Mouse (Mus musculus) cerebellum, adult 11-12 months (tissue): ENCODE results near the gene Nrp2.

Source experiments
- DNase-seq: peaks from one replicate; pipeline ENCODE4 v3.0.0; 2022

Nrp2 gene

DNA sequence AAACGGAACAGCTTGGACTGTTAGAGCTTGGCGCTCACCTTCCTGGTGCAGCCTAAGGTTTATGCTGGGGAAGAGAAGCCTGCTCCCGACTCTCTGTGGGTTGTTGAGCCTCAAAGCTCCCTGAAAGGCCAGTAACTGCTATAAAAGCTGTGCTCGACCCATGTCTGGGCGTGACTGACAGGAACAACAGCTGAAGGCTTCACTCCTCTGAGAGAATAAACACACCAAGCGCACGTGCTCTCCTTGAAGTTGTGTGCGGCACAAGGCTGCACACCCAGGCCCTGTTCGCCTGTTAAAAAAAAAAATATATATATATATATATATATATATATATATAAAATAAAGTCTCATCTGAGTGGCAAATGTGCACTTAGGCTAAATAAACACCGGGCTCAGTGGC lies 84.5 kb downstream of the Nrp2 start:
- DNase-seq: peak; percentile 2

DNA sequence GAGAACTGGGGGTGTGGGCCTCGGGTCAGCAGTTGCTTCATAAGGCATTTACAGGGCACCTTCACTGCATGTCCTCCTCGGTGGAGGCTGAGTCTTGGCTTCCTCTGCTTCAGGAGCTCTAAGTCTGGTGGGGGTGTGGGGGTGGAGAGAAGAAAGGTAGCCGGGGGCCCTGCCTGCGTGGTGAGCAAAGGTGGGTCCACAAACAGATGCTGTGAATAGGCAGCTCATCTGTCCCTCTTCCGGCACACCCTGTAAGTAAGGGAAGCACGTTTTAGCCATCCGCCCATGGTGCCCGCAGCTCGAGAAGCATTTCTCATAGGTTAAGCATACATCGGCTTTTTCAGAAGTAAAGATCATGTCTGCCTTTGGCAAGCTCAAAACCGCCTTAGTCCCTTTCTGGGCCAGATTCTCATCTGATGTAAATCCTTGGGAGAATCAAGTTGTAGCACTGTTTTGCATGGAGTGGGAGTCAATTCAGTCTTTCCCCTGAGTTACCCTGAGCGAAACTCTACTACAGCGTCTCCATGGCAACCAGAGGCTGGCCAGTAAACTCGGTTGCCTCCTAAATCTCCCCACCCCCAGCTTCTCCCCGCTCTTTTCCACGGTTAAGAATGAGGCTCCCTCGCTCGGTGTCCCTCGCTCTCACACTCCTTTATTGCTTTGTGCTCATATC lies 91.3 kb downstream of the Nrp2 start:
- DNase-seq: no peak

DNA sequence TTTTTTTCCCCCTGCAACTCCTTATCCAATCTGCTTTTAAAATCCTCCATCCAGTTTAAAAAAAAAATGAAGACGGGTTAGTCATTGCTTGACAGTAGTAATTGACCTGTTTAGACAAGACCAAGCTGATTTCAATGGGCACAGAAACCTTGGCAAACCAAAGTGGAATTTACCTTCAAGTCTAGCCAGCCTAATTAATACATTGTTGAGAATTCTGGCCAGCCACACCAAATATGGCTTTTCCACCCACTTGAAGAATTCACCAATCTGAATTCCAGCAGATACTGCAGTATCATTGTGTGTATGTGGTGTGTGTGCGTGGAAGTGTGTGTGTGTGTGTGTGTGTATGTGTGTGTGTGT lies 91.8 kb downstream of the Nrp2 start:
- no peak for DNase-seq

DNA sequence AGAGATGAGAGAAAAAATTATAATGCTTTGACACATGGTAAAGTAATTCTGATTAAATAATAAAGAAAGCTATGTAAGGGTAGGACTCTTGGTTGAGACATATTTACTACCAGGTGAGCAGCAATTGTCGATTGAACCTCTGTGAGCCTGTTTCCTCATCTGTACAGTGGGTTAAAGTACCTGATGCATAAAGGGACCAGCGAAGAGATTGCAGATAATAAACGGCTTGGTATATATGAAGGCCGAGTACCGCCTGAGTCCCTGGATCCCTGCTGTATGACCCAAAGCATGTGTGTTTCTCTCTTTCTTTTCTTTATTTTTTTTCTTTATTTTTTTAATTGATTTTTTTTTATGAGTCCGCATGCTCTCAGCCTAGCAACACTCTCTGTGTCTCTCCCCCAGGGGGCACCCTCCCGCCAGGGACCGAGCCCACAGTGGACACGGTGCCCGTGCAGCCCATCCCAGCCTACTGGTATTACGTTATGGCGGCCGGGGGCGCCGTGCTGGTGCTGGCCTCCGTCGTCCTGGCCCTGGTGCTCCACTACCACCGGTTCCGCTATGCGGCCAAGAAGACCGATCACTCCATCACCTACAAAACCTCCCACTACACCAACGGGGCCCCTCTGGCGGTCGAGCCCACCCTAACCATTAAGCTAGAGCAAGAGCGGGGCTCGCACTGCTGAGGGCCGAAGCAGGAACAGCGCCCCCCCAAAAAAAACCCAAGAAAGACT lies 92.4 kb downstream of the Nrp2 start:
- peak; percentile 11 for DNase-seq

DNA sequence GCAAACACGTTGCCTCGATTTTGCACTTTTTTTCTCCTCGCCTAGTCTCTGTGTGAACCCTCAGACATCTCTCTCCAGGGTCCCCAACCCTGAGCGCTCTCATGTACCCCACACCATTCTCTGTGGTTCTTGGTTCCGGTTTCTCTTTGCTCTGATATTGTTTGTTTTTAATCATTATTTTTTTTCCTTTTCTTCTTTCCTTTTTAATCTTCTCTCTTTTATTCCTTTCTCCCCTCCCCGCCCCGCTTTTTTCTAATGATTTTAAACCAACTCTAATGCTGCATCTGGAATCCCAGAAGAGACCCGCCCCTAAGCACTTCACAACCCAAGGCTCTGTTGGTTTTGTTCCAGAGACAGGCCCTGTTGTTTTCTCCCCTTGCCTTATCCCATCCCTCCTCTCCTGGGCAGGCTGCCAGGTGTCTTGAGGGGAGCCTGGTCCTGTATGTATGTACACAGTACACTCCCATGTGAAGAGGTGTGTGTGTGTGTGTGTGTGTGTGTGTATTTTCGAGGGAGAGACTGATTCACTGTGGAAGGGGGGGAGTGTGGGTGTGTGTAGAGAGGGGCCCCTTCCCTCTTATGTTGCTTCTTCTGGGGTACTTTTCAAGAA lies 93.1 kb downstream of the Nrp2 start:
- DNase-seq: peak; percentile 2

DNA sequence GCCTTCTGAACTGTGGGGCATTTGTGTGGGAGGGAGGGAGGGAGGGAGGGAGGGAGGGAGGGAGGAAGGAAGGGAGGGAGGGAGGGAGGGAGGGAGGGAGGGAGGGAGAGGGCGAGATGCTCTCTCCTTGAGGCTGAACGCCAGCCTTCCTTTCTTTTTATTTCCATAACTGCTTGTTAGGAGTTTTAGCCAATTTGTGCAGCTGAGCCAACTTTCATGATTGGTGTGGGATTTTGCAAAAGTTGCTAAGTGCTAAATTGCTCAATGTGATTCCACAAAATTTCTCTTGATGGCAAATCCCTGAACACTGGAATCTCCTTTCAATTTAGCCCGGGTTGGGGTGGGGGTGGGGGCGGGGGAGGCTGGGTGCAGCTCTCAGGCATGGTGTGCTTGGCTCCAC lies 96.3 kb downstream of the Nrp2 start:
- no peak for DNase-seq

DNA sequence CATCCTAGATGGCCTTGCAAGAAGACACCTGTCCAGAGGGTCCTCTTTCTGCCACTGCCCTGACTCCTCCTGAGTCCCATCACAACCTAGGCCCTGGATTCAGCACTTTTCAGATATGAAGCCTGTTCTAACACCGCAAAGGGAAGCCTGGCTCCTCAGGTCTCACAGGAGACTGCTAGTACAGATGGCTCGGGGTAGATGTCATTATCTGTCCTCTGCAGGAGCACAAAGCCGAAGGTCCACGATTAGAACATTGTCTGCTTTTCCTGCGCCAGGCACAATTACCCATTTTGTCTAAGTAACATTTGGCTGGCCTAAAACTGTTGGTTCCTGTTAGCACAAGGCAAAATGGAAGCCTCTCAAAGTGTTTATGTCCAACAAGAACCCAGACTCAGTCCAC lies 97.3 kb downstream of the Nrp2 start:
- DNase-seq: peak; percentile 42

DNA sequence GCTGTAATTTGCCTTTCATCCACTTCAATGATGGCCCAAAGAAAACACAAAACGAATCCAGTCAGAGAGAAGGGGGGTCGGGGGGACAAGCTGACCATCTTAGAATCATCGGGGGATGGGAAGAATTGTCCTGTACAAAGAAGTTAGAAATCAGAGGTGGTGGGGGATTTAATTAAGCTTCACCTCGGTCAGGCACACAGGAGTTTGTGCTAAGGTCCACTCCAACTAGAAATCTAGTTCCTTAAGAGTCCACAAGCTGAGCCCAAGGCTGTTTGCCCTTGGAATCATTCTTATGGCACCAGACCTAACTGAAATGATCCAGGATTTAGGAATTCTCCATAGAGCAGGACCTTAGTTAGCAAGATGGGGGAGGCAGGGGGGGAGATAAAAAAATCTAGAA lies 98.3 kb downstream of the Nrp2 start:
- DNase-seq: no peak

DNA sequence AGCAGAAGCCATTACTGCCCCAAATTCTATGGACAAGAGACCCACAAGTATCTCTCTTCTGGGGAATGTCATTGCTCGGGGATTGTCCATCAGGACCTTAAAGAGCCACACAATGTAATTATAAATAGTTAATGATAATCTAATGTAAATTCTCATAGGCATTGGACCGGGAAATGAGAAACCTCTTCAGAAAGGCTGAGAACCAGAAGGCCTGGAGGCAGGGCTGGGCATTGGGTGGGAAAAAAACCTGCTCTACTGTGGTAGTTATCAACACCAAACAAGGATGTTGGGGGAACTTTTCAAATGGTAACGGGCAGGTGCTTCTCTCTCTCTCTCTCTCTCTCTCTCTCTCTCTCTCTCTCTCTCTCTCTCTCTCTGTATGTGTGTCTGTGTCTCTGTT lies 98.8 kb downstream of the Nrp2 start:
- no peak for DNase-seq

DNA sequence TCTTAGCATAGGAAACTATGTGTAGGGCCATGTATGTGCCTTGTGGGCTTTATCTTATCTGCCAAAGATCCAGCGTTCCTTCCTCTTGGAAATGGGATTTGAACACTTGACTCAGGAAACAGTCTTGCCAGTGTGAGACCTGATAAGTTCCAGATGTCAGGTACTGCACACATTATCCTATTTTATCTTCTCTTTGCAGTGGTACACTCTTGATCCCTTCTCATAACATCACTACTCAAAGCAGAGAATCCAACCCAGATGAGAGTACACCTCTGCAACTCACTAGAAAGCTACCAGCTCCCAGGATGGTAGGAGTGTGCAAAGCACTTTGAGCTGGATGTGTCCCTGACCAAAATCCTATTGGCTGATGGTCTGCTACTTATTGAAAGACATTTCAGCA lies 100.5 kb downstream of the Nrp2 start:
- DNase-seq: no peak

DNA sequence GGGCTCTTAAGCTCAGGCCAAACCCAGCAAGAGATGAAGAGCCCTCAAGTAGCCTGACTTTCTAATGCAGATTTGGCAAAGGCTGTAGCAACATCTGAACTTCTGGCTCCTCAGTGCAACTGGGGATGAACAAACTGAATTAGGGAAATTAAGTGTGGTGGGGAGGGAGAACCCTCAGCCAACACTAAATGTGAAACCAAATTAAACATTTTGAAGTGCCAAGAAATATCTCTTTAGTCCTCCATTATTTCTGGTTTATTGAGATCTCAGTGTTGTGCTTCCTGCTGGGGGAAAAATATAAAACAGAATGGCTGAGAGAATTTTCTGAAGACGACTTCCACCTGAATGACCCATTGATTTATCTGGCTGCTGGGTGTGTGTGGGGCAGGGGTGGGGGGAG lies 102.9 kb downstream of the Nrp2 start:
- no peak for DNase-seq

DNA sequence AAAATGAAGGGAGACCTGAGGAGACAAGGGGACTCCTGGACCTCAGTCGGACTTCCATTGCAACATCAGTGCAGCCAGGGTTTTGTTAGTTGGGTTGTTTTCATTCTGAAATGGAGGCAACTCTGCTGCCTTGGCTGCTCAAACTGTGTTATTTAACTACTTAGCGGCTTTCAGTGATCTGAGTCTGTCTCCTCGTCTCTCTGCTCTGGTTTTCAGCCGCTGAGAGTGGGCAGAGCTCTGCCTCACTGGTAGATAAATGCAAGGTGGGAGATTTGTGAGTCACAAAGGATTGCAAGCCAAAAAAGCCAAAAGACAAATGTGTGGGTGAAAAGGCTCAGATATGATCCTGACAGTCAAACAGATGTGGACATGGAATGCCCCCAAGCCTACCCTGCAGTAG lies 105.3 kb downstream of the Nrp2 start:
- no peak for DNase-seq

DNA sequence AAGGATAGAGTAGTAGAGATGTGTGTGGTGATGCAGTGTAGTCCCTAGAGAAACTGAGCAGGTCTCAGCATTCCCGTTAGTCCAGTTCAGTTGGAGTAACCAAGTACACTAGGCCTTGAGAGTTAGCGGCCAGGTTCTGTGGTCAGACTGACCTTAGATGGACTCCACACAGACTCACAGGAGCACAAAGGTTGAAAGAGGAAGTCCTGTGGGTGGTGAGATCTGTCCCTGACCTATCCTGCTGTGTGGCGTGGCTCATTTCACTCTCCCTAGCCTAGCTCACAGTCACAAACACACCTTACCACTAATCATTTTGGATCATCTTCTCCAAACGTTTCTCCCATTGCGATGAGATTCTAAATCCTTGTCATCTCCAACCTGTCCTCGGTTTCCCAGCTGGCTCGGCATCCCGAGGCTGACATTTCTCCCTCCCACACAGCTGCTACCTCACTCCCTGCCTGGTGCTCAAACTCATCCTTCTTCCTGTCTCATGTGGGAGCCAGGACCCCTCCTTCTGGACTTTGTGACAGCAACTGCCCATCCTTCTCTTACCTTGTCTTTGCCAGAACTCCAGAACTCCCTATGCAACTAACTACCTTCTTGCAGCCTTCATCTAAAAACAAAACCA lies 106.6 kb downstream of the Nrp2 start:
- no peak for DNase-seq

DNA sequence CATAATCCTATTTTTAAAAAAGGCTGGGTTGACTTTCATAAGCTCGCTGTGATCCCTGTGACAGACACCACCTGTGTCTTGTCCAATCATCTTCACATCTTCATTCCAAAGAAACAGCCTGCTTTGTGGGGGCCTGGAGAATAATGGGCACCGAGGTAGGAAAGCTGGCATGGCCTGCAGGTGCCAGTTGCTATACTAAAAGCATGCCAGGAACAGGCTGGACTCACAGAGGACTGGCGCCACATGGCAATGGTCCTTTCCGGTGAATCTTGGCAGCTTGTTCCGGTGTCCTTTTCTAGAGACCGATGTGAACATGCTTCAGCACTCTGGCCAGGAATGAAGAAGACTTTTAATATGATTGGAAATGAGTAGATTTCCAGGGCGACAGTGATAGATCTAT lies 108.1 kb downstream of the Nrp2 start:
- peak; percentile 97 for DNase-seq

DNA sequence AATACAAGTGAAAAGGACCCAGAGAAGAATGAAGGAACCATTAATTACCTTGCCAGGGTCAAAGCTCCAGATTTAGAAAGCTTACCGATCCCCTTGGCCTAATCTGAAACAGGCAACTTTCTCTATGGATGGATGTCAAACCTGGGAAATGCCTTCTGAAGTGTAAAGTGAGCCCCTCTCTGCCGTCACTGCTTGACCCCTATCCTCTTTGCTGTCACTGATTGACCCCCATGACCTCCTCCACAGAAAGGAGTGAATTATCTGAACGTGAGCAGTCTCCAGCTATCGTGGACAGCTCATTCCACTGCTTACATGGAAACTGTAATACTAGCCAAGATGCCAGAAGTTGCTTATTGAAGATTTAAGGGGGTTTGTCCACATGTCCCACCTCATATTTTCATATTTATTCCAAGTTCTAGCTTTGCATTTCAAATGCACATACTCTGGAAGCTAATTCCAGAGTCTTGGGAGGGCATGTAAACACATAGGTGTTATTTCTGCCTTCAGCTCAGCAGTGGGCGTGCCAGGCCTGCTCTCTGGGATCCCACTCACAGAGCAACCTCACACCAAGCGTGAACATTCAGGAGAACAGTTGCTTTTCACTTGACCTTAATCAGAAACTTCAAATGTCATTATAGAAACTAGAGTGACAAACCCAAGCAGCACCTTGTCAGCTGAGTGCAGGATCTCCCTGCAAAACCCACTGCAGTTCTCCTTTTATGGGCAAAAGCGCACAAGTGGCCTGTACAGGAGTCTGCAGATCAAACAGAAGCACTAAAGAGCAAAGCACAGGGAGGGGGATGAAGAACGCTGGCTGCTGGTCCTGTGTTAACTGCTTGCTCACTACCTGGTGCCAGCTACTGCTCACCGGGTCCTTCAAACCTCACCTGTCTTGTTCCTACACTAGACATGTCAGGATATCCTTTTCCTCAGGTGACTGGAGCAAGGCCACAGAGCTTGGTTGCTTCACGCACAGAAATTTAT lies 109.9 kb downstream of the Nrp2 start:
- DNase-seq: no peak

DNA sequence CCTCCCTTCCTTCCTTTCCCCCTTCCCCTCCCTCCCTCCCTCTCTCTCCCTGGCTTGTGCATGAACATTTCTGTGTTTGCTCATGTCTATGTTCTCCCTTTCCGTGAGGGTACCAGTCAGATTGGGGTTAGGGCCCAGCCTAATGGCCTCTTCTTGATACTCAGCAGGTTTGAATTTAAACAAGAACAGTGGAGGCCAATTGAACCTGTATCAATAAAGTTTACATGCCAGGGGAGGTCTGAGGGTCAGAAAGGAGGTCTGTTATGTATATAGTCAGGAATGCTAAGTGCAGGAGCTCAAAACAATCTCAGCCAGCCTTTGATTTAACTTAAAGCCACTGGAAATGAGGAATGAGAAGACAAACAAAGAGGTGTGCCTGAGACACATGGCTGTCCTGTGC lies 110.9 kb downstream of the Nrp2 start:
- no peak for DNase-seq

DNA sequence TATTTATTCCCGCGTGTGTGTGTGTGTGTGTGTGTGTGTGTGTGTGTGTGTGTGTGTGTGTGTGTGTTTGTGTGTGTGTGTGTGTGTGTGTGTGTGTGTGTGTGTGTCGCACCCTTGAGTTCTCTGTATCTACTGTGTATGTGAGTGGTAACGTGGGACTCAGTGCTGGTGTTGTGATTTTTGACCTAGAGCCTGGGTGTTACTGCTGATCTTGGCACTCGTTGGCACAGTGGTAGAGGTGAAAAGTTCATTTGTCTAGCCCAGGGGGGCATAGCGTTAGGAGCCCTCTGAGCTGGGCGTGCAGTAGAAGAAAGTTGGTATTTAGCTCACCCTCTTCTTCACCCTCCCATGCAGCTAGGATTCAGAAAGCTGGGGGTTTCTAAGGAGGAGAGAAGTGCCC lies 114.5 kb downstream of the Nrp2 start:
- no peak for DNase-seq

DNA sequence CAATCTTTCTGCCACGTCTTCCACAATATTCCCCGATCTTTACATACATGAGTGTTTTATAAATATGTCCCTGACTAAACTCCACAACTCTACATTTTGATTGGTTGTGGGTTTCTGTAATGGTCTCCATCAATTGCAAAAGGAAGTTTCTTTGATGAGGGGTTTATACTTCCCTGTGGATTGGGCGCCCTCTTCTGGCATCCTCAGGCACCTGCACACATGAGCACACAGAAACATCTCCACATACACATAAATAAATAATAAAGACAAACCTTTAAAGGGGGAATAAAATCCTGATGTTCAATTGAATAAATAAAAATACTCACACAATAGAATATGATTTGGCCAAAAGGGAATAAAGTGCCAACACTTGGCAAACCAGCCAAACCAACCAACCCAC lies 117.1 kb downstream of the Nrp2 start:
- DNase-seq: no peak

DNA sequence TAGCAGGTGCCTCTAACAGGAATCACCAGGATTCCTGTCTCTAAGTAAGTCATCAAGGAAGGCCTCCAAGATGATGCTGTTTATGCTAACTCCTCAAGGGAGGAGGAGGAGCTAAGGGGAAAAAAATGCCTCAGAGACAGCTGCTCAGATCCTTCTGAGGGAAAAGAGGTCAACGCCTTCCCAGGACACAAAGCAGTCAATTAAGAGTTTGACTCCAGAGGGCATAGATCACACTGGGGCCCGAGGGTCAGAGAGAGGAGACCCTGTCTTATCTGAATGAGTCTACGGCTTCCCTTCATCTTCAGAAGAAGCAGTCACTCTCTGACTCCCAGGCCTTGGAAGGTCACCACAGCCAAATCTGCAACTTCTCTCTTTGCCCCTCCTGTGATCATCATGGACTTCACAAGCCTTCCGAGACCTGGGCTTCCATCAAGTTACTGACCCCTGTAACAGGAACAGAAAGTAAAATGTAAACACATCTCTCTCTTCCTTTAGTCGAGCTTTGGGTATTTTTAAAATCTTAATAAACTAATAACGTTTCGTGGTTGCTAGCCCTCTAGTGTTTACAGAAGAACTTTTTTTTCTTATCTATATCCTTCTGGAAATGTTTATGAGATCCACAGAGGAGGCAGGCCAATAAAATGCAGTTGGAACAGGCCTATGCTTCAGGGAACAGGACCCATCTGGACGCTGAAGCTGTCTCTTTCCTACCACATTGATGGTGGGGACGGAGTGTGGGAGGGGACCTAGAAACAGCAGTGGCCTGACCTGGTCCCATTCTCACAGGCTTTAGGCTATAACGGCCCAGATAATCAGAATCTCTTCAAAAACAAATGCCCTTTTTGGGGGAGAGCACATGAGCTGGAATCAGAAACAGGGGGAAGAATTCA lies 118.7 kb downstream of the Nrp2 start:
- no peak for DNase-seq

DNA sequence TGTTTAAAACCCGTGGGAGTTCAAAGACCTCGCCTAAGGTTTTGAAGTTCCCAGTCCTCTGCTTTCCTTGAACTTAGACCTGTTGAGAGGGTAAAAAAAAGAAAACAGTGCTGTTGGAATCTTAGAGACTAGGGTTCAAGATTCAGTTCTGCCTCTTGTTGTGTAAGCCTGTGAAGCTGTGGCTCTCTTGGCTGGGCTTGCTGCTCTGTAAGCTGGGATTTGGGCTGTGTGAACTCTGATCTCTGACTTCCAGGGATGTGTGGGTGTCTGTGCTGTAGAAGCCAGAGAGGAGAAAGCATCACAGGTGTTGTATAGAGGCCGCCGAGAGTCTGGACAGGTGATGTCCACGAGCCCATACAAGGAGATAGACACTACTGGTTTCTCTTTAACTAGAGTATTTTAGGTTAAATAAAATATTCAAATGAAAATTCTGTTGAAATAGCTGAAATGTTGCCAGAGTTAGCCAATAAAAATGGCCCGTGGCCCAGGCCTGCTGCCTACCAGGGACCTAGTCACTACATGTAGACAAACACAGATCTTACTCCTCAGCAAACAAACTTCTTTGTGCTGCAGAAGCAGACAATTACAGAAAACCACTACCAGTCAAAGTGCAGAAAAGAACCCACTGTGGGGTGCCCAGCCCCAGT lies 120.6 kb downstream of the Nrp2 start:
- DNase-seq: no peak
